ENCODE assay signal across 8 mouse cellular contexts in genomic region chr17:47144460-47144859, GRCm38 (mm10).
A peak's percentile ranks its signal among the peaks of the same experiment; 100 is the strongest.
DNase-seq lines count a peak whose midpoint lies in the region; ATAC-seq and TF ChIP-seq lines count a peak whose summit lies in the region.
"Had no signal": no experiment of that assay in that cellular context is flagged by ENCODE, and none has a peak within 500 bp of the region (broad histone marks: within the 10 kb centered on the region; RNA-seq: fewer than 3 reads in every experiment).

No protein-coding gene starts in this region.

- ATAC-seq in midbrain, postnatal 0 days (ENCODE audit: low FRiP score), result no peak
- ATAC-seq in intestine, embryonic 15.5 days, result no peak

- H3K27ac ChIP-seq in midbrain, postnatal 0 days (ENCODE audit: low read depth, low read length), result no peak overlapping the region
- H3K27ac ChIP-seq in intestine, embryonic 15.5 days, result no peak overlapping the region
- H3K27ac ChIP-seq: liver, embryonic 14.5 days had no signal

- H3K9me3 ChIP-seq in midbrain, postnatal 0 days (ENCODE audit: low read length), result no peaks in the 10 kb centered on the region
- H3K9me3 ChIP-seq in intestine, embryonic 15.5 days, result no peaks in the 10 kb centered on the region

- 52% methylated on average over 7 of the region's 7 CpGs for WGBS in midbrain, postnatal 0 days
- 46% methylated on average over 7 of the region's 7 CpGs for WGBS in intestine, embryonic 15.5 days

- no peaks in the 10 kb centered on the region for H3K27me3 ChIP-seq in midbrain, postnatal 0 days (ENCODE audit: insufficient read depth, low read length)
- no peaks in the 10 kb centered on the region for H3K27me3 ChIP-seq in intestine, embryonic 15.5 days (replicated peaks)

- peak overlapping the region; percentile 70; the same call in 1 of the 2 replicates for H3K4me3 ChIP-seq in midbrain, postnatal 0 days (ENCODE audit: low read depth, low read length)
- no peak overlapping the region for H3K4me3 ChIP-seq in intestine, embryonic 15.5 days (replicated peaks)

- intact Hi-C loops in left cerebral cortex, postnatal 4 days (cut with DNase I), result loop anchor here (5.0 to 10.0 kb wide), 2 partner anchors 107 to 150 kb away; no protein-coding TSS in a partner anchor
- intact Hi-C loops in left cerebral cortex, postnatal 10 days (cut with DNase I), result loop anchor here (5.0 kb wide), 2 partner anchors 107 to 183 kb away; no protein-coding TSS in a partner anchor

- peaks cover 9% of the 10 kb centered on the region for H3K4me1 ChIP-seq in midbrain, postnatal 0 days (ENCODE audit: insufficient read depth, low read length)
- H3K4me1 ChIP-seq in intestine, embryonic 15.5 days (replicated peaks), result peaks cover 37% of the 10 kb centered on the region

- peak; percentile 35 for DNase-seq in left cerebral cortex, postnatal 4 days
- no peak for DNase-seq in left cerebral cortex, postnatal 10 days (ENCODE audit: extremely low spot score in 1 of 2, low spot score in 2 of 2)
- peak; percentile 59 to 71 for DNase-seq in adrenal gland, postnatal 36 days
- DNase-seq in heart, postnatal 4 days, result peak; percentile 47
- peak; percentile 43 for DNase-seq in midbrain, postnatal 0 days (ENCODE audit: low spot score)
- no peak for DNase-seq in thymus, postnatal 4 days

- H3K36me3 ChIP-seq in midbrain, postnatal 0 days (ENCODE audit: insufficient read depth, low read length), result no peaks in the 10 kb centered on the region
- no peaks in the 10 kb centered on the region for H3K36me3 ChIP-seq in intestine, embryonic 15.5 days

- peak overlapping the region; percentile 67 for H3K4me2 ChIP-seq in midbrain, postnatal 0 days (ENCODE audit: low read depth, low read length, poor library complexity, severe bottlenecking)
- no peak overlapping the region for H3K4me2 ChIP-seq in intestine, embryonic 15.5 days (replicated peaks)

- TF ChIP-seq CTCF in midbrain, postnatal 0 days (IDR thresholded peaks at IDR 0.05), result no peak

- no peak overlapping the region for H3K9ac ChIP-seq in midbrain, postnatal 0 days (replicated peaks; ENCODE audit: low read length, poor library complexity, severe bottlenecking)
- no peak overlapping the region for H3K9ac ChIP-seq in intestine, embryonic 15.5 days
- H3K9ac ChIP-seq: liver, embryonic 14.5 days had no signal

Comparison
In these comparisons a context has a peak if more than half of its experiments do, and no peak if none do; other contexts are left out.
1. DNase-seq: peak in left cerebral cortex, postnatal 4 days (single experiment), adrenal gland, postnatal 36 days (2 of 2), heart, postnatal 4 days (single experiment) and midbrain, postnatal 0 days (single experiment); none in left cerebral cortex, postnatal 10 days (0 of 2) and thymus, postnatal 4 days (single experiment).